Mouse (Mus musculus): ENCODE measurements around the gene Pde4b.

DNA sequence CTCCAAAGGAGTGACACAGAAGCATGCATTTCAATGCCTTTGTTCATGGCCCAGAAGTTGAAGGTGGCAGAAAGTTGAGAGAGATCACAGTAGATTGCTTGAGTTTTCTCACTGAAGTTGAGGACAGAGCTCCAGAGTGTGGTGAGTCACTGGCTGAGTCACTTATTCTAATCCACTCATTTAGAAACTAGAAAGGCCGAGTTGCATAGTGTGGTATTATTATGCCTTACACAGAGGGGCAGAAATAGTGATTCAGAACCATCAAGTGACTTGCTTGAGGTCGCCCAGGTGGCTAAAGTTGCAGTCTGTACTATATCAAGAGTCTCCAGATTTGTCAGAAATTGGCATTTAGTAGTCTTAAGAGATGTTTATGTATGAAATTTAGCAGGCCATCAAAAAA is 306.3 kb downstream of the Pde4b start:
- TF ChIP-seq CTCF (conservative IDR thresholded peaks at IDR 0.05; ENCODE audit: low read length) (no peak), POU5F1 (IDR thresholded peaks at IDR 0.05; ENCODE audit: borderline replicate concordance, low read length) (no peak)
